Mouse (Mus musculus): ENCODE data around the gene Pou2f1.
A peak's percentile ranks its signal among the peaks of the same experiment; 100 is the strongest.

Gene Pou2f1

DNA sequence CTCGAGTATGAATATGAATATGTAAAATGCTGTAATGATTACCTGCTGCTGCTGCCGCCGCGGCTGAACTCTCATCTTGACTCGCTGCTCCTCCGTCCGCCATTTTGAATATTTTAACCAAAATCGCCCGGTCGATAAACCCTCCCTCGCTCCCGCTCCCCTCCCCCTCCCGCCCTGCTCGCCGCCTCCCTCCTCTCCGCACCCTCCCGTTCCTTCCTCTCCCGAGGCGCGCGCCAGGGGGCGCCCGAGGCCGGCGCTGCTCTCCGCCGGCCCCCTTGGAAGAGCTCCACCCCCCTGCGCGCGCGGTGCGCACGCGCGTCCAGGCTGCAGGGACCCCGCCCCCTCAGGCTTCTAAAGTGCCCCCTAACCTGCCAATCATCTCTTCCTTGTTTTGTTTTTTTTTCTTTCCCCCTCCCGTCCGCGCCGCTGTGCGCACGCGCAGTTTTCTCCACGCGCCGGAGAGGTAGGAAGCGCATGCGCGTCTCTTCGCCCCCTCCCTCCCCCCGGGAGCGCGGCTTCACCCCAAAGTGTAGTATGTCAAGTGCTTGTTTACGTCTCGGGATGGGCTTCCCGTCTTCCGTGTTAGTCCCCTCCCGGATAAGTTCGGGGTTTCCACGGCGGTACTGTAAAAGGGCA, at the start of gene Pou2f1:
Gene Pou2f1 (minus strand): TSS at position 159 of the 636 bp plus-strand sequence.
- peak; percentile 100 for DNase-seq (ENCODE audit: low read depth)

DNA sequence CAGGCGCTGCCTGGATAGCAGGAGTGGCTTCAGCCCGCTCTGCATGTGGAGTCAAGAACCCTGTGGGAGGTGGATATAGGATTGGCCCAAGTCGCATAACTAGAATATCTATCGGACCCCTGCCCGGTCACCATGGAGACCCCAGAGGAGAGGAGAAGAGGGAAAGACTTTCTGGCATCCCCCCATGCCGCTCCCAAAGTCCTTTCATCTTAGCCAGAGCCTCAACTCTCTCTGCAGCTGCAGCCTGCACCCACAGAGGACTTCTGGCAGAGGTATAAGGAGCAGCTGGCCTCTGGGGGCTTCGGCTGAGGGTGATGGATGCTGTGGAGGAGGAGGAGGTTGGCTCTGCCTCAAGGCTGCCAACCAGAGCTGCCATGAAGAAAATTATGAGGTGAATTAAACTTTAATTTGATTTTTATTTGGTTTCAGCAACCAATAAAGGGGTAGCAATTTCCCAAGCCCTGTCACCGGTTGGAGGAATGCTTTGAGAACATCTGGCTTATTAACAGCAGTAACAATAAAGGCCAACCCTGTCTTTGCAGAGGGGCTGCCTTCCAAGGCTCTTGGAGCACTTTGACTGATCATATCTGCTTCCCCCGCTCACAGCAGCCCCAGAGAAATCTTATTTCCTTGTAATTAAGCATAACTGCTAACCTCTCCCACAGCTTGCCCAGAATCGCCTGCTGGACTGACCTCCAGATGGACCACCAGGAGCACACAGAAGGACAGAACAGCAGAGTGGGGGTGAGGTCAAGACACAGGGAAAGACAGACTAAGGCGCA, 46.8 kb upstream of the Pou2f1 start:
- DNase-seq (ENCODE audit: low read depth), result no peak

DNA sequence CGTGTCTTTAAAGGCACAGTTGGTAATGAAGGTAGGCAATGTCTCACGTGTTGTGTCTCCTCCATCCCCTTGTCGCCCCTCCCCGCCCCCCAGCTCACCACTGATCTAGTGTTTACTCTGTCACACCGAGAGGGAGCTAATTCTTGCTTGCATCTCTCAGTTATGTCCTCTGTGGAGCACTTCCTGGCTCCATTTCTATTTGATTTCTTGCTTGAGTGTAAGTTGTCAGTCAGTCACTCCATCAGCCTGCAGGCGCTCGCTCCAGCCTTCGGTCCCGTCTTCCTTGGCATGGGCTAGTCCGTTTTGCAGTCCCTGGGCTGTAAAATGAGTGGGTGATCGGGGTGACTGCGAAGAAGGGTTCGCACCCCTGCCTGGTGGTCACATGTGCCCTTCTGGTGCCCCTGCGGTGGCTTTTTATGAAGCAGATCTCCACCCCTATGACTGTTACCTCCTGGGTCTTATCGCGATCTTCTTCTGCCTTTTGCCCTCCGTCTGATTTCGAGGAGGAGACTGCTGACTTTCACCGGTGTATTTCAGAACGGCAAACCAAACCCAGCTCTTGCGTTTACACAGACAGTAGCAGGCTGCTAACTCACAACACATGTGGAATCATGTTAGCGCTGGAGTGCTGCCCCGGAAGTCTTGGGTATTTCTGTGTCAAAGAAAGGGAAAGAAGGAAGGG, 45.9 kb upstream of the Pou2f1 start:
- DNase-seq (ENCODE audit: low read depth), result peak; percentile 64

DNA sequence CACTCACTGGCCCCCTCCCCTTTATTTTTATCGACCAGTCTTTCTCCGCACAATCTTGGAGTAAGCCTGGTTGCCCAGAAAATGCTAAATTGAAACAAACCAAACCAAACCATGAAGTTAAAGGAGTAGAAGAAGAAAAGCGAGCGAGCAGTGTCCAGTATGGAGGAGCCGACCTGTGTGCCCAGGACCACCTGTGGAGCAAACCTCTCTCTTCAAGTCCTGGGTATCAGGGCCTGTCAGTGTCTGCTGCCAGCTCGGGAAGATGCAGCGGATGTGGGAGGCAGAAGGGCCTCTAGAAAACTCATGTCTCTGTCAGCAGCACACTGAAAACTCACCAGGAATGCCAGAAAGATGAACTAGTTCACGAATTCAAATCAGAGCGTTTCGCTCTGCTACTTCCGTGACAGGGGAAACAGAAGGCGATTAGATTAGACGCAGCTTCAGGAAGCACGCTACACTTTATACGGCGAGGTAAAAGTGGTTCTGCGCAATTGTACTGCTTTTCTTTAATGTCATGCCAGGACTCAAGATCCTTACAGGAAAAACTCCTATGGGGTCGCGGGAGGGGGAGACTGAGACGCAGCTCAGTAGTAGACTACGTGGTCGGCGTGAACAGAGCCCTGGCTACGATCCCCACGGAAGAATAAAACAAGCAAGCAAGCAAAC, 45.2 kb upstream of the Pou2f1 start:
- DNase-seq (ENCODE audit: low read depth), result peak; percentile 59

DNA sequence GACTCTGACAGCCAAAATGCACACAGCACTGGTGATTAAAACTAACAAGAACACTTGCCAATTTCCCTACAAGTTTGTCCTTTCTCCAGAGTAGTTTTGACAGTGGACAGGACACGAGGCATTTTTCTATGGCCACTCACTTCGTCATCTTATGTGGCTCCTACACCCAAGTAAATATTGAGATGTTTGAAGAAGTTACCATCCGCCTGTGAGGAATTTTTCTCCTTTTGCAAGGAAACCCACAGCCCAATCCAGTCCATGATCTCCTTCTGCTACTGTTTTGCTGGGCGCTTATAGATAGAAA, 43.4 kb upstream of the Pou2f1 start:
- DNase-seq (ENCODE audit: low read depth), result no peak

DNA sequence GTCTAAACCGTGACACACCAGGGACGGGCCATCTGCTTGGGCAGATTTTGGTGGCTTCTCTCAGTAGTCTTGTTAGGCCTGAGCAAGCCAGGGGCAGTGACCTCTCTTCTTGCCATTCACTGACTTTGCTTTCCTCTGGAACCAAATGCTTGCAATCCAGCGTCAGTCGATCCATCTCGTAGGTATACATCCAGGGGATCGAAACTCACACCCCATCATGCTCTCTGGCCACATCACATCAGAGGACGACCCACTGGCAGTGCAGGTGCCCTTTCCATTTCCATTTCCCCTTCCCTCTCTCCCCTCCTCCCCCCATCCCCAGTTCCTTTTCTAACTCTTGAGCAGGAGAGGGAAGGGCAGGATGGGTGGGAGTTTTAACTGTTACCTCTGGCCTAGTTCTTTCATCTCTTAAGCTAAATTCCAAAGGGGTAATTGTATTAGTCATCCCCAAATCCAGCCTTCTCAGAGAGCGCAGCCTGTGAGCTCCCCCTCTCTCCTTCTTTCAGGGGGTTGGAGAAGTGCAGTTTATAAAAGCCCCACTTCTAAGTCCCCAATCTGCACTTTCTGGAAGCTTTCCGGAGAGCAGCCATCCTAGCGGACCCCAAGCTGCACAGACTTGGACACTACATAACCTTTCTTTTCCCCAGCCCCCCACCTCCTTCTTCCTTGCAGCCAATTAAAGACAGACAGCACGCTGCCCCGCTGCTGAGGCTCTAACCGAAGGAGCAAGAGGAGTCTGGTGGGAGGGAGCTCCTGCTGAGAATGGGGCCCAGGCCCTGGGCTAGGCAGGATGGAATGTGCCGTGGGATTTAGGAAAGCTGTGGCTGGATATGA, 42.8 kb upstream of the Pou2f1 start:
- DNase-seq (ENCODE audit: low read depth), result no peak

DNA sequence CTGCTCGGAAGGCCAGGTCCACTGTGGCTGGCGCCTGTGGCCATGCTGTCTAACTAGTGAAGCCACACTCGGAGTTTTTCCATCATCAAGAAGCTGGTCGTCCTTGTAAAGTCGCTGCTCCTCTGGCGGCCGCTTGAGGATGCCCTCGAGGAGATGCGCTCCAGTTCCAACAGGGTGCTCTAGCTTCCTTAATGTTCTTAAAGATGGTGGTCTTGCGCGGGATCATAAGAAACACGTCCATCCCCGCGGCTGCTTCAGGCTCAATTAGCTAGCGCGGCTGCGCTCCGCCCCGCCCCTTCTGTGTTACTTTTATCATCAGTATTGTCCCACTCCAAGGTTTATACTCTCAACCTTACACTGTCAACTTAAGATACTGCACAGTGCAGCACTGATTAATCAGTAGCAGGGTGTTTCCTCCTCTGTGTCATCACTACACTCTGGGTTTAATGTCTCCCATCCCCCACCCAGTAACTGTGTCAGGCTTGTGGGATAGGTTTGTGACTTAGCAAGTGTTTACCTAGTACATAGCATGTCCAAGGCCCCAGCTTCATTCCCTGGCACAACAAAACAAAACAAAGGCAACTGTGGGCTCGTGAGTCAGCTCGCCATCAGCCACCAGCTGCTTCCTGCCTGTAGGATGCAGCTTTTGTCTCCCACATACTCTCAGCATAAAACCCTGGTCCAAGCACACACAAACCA, 41.1 kb upstream of the Pou2f1 start:
- no peak for DNase-seq (ENCODE audit: low read depth)

DNA sequence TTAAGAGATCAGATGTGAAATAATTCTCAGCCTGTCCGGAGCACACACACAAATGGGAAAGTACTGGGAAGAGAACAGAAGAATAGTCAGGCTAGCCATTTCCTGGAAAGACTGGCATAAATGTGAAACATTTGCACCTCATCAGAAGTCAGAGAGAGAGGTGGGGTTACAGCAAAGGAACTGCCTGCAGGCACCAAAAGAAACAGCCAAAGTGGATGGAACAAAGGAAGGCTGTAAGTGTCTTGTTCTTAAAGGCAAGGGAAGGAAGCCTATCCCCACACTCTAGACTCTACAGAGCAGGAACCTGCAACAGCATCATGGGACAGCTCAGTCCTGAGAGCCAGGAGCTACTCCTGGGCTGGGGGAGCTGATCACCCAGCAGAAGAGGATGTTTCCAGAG, 39.0 kb upstream of the Pou2f1 start:
- no peak for DNase-seq (ENCODE audit: low read depth)

DNA sequence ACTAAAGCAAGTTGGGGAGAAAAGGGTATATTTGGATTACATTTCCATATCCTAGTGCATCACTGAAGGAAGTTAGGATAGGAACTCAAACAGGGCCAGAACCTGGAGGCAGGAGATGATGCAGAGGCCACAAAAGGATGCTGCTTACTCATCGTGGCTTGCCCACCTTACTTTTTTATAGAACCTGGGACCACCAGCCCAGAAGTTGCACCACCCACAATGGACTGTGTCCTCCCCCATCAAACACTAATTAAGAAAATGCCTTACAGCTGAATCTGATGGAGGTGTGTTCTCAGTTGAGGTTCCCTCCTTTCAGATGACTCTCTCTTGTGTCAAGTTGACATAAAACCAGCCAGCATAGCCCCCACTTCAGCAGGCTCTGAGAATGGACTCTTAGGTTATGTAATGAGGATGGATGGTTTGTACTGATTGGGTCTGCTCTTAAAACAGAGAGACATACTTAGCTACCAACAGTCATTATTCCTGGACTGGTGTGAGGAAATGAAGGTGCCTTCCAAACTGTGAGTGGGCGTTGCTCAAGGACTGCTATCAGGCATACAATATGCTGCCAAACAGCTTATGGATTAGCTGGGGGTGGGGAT, 36.4 kb upstream of the Pou2f1 start:
- DNase-seq (ENCODE audit: low read depth), result no peak

DNA sequence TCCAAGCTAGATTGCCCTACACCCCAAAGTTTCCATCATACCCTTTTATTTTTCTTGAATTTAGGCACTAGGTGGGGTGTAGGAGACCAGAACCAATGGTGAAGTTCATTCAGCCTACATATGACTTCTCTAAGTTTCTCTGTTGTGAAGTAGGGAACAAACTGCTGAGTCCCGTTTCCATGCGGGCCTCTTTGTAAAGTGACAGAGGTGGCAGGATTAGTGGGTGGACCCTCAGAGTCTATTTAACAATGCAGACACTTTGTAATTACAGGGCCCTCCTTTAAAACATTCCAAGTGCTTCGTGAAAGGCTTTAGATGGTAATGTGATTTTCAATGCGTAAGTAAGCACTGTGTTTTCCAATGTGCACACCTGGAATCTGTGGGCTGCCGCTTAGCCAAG, 32.6 kb upstream of the Pou2f1 start:
- no peak for DNase-seq (ENCODE audit: low read depth)

DNA sequence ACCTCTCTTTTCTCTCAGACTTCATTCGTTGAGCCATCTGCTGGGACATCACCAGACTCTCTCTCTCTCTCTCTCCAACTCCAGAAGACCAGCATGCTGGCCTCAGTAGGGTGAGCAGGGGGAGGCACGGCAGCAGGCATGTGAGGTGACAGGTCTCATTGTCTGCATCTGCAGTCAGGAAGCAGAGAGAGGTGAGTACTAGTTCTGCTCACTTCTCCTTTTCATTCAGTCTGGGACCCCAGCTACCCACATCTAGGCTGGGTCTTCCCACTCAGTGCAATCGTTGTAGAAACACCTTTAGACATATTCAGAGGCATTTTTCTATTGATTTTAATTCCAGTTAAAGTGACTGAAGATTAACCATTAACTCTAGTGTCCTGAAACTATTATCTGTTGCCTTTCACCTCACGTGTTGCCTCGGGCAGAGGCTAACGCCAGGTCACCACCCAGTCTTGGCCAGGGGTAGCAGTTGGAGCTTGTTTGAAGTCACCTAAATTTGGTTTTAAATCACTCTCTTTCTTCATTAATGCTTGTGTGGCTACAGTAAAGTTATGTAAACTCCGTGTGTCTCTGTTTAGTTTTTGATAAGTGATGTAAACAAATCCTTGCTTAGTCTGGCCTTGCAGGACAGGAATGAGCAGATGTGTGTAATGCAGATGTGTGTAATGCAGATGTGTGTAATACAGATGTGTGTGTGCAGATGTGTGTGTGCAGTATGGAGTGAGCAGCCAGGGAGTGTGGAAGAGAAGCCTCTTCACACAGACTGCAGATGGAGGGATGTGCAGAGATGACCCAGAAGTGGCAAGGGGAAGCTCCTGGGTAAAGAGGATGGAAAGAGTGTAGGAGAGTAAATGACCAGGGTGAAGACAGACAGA, 29.4 kb upstream of the Pou2f1 start:
- no peak for DNase-seq (ENCODE audit: low read depth)

DNA sequence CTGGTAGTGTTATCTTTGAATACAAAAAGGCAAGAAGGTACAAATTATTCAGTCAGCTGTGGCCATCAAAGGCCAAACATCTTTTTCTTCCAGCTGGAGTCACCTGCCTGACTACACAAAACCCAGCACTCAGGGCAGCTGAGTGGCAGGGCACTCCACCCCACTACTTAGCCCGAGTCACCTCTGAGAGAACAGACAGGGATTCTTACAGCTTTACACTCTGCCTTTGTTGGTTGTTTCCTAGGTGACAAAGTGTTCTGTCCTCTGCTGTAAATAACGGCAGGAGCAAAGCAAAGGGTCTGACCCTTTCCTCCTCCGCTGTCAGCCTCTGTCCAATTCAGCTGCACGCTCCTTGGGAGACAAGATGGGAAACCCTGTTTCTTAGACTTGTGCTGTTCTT, 21.5 kb upstream of the Pou2f1 start:
- no peak for DNase-seq (ENCODE audit: low read depth)

DNA sequence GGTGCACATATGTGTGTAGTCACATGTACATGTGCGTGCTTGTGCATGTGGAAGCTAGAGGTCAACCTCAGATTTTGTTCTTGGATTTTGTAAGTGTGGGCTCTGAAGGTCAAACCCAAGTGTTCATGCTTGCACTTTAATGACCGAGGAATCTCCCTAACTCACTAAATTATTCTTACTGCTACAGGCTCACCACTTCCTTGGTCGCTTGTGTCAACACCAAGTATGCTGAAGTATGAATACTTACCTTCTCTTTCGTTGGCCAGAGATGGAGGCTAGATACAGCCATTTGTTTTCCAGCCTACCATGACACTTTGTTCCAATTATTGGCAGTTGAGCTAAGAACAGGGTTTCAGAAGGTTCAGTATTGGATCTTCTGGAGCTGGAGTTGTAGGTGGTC, 14.7 kb upstream of the Pou2f1 start:
- peak; percentile 57 for DNase-seq (ENCODE audit: low read depth)

DNA sequence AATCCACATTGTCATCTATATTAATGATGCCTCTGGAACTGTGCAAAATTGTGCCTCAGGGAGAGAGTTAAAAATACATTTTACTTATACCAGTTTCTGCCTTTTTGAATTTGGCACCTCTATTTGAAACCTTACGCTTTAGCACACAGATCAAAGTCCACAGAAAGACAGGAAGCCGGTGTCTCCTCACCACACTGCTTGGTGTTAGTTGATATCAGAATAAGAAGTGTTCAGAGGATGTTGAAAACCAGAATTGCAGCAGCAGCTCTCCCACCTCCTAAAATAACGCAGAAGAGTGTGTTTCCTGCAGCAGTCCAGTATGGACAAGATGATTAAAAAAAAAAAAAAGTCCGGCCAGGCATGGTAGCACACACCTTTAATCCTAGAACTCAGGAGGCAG, 13.8 kb upstream of the Pou2f1 start:
- DNase-seq (ENCODE audit: low read depth), result peak; percentile 64

DNA sequence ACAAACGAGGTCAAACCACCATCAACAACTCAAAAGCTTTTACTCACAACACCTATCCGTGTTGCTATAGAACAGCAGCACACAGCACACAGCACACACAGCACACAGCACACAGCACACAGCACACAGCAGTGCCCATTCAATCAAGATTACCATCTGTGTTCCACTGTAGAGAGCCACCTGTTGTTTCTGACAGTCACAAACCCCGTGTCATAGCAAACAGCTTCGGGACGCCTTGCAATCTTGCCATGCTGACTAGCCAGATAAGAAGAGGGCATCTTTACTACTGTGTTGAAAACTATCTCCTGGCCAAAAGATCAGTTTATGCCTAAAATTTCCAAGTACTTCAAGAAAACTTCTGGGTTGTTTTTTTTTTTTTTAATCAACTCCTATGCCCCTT, 12.1 kb upstream of the Pou2f1 start:
- DNase-seq (ENCODE audit: low read depth), result peak; percentile 38

DNA sequence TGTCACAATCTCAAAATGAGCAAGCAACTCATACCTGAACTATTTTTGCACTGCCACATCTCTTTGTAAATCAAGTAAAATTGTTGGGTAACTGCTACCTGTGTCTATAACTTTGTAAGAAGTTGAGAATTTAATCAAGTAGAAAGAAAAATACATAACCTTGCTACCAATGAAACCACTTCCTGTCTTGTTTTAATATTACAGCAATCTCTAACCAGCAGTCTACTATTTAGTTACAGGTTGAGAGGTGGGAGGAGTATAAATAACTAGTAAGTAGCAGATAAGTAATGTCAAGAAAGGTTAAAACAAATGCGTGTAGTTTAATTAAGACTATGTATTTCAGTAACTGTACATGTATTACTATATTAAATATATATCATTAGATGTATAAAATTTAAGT, 7.6 kb upstream of the Pou2f1 start:
- DNase-seq (ENCODE audit: low read depth), result peak; percentile 36

DNA sequence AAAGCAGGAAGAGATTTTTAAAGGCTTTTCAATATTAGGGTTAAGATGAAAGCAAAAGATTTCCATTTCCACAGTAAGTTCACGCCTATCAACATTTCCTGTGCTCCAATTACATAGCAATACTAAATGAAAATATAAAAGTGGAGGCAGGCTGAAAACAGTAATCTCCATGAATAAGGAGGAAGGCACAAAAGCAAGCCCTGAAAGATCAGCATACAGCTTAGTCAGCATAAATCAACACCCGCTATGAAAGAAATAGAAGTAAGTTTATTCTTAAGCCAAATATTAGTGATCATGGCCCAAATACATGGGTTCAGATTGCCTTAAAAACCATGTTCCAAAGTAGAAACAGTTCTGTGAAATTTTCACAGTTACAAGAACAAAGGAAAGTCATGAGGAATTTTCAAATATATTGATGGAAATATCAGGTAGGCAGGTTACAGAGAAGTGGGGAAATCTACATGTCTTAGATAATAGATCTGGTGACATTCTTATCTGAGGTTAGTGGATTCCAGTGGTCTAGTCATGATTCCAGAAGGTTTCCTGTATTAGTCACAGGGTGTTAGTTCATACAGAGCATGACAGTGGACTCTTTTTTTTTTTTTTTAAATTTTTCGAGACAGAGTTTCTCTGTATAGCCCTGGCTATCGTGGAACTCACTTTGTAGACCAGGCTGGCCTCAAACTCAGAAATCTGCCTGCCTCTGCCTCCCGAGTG, 6.3 kb upstream of the Pou2f1 start:
- peak; percentile 5 for DNase-seq (ENCODE audit: low read depth)

DNA sequence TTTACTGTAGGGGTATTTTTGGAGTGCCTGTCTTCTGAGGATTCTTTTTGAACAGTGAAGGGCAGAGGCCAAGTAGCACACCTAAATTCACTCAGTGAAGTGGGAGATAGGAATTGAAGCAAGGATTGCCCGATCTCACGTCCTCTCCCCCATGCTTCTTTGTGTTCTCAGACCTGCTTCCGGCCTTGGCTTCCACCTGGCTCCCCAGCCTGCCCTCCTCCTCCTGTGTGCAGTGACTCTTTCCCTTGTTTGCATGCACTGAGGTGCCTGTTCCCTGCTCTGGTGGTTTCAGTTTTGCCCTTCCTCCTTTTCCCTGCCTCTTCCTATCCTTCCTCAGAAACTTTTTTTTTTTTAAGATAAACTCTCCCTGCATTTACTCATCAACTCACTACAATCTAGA, 4.5 kb upstream of the Pou2f1 start:
- no peak for DNase-seq (ENCODE audit: low read depth)

Measured in induced T-regulatory cell, adult 2 months (primary cell).